Mouse (Mus musculus) midbrain, embryonic 15.5 days (tissue): ENCODE measurements at regions not wholly inside any gene's neighbourhood (a gene's known extent, or its start where the extent isn't known, plus 50 kb on each side); places are given as distances from the start of the nearest gene placed in this dataset.

Experiments used
- ATAC-seq: fragments of 200-750 bp; cut with Nextera tagmentation; replicated peaks from 2 replicates; pipeline ENCODE4 v1.8.0; 2017; ENCODE audit warnings: moderate TSS enrichment
- H3K27ac ChIP-seq: fragments of 300-500 bp; sonication (generic); 2 replicates; pipeline ENCODE4 v1.5.1; 2015; ENCODE audit warnings: mild to moderate bottlenecking, inconsistent platforms
- H3K27me3 ChIP-seq: fragments of 300-500 bp; sonication (generic); replicated peaks from 2 replicates; pipeline ENCODE4 v1.6.1; 2015; ENCODE audit warnings: inconsistent platforms
- H3K36me3 ChIP-seq: fragments of 300-500 bp; sonication (generic); replicated peaks from 2 replicates; pipeline ENCODE4 v1.6.1; 2015; ENCODE audit warnings: inconsistent platforms
- H3K4me1 ChIP-seq: fragments of 300-500 bp; sonication (generic); 2 replicates; pipeline ENCODE4 v1.6.1; 2015; ENCODE audit warnings: inconsistent platforms
- H3K4me2 ChIP-seq: fragments of 300-500 bp; sonication (generic); 2 replicates; pipeline ENCODE4 v1.6.1; 2015; ENCODE audit warnings: inconsistent platforms, mild to moderate bottlenecking, moderate library complexity
- H3K4me3 ChIP-seq: fragments of 300-500 bp; sonication (generic); 2 replicates; pipeline ENCODE4 v1.5.1; 2015; ENCODE audit warnings: mild to moderate bottlenecking, inconsistent platforms
- H3K9ac ChIP-seq: fragments of 300-500 bp; sonication (generic); 2 replicates; pipeline ENCODE4 v1.6.1; 2015; ENCODE audit warnings: mild to moderate bottlenecking, inconsistent platforms
- H3K9me3 ChIP-seq: fragments of 300-500 bp; sonication (generic); 2 replicates; pipeline ENCODE4 v1.6.1; 2016; ENCODE audit warnings: inconsistent platforms
- WGBS: fragments of 180-500 bp; shearing (Covaris S2); methylation state at CpG from one replicate; pipeline ENCODE4 v1.1.7; 2015; ENCODE audit warnings: mixed read lengths; 5-methylcytosine and 5-hydroxymethylcytosine counted together

- Histone ChIP-seq H3K9me3 (no peaks in the 10 kb centered on the region), H3K9ac (no peak overlapping the region), H3K36me3 (no peaks in the 10 kb centered on the region), H3K27me3 (no peaks in the 10 kb centered on the region), H3K4me1 (peaks cover 14% of the 10 kb centered on the region), H3K27ac (no peak overlapping the region), H3K4me3 (no peak overlapping the region), H3K4me2 (no peak overlapping the region; the same call in 1 of the 2 replicates)
- WGBS, result 34% methylated on average over 3 of the region's 3 CpGs
- ATAC-seq, result 0 out of 2 replicates have a peak, but pooled peaks have one; percentile 40
These were observed 53.4 kb upstream of the Jun start for GRCm38 (mm10) chr4:95105424-95105823.

- 32% methylated on average over 16 of the region's 16 CpGs for WGBS
- Histone ChIP-seq H3K9me3 (no peaks in the 10 kb centered on the region), H3K9ac (peak overlapping the region; percentile 28), H3K4me3 (peak overlapping the region; percentile 14), H3K36me3 (no peaks in the 10 kb centered on the region), H3K4me2 (peak overlapping the region; percentile 36), H3K27ac (no peak overlapping the region), H3K4me1 (peaks cover 14% of the 10 kb centered on the region), H3K27me3 (no peaks in the 10 kb centered on the region)
- peak; percentile 67 for ATAC-seq
These were observed 54.1 kb upstream of the Jun start for GRCm38 (mm10) chr4:95105926-95106622.

GRCm38 (mm10) chr4:95106881-95107665 is 55.1 kb upstream of the Jun start:
- Histone ChIP-seq H3K4me2 (no peak overlapping the region), H3K9me3 (no peaks in the 10 kb centered on the region), H3K27me3 (no peaks in the 10 kb centered on the region), H3K36me3 (no peaks in the 10 kb centered on the region), H3K4me1 (peaks cover 14% of the 10 kb centered on the region), H3K9ac (no peak overlapping the region), H3K27ac (no peak overlapping the region), H3K4me3 (no peak overlapping the region)
- 69% methylated on average over 10 of the region's 10 CpGs for WGBS
- ATAC-seq, result no peak

GRCm38 (mm10) chr4:95108811-95109210 is 56.8 kb upstream of the Jun start:
- Histone ChIP-seq H3K36me3 (no peaks in the 10 kb centered on the region), H3K4me2 (no peak overlapping the region), H3K27me3 (no peaks in the 10 kb centered on the region), H3K27ac (no peak overlapping the region), H3K9ac (no peak overlapping the region), H3K9me3 (no peaks in the 10 kb centered on the region), H3K4me1 (peaks cover 14% of the 10 kb centered on the region), H3K4me3 (no peak overlapping the region)
- ATAC-seq, result no peak
- 43% methylated on average over 6 of the region's 6 CpGs for WGBS

- Histone ChIP-seq H3K9me3 (no peaks in the 10 kb centered on the region), H3K4me1 (peaks cover 11% of the 10 kb centered on the region), H3K36me3 (no peaks in the 10 kb centered on the region), H3K4me2 (no peak overlapping the region), H3K9ac (no peak overlapping the region), H3K27ac (no peak overlapping the region), H3K4me3 (no peak overlapping the region), H3K27me3 (no peaks in the 10 kb centered on the region)
- ATAC-seq, result no peak
- 90% methylated on average over 8 of the region's 8 CpGs for WGBS
These were observed 58.8 kb upstream of the Jun start for GRCm38 (mm10) chr4:95110828-95111227.

GRCm38 (mm10) chr4:95117158-95117681 is 65.2 kb upstream of the Jun start:
- Histone ChIP-seq H3K4me2 (no peak overlapping the region), H3K36me3 (no peaks in the 10 kb centered on the region), H3K9me3 (no peaks in the 10 kb centered on the region), H3K27ac (no peak overlapping the region), H3K9ac (no peak overlapping the region), H3K27me3 (no peaks in the 10 kb centered on the region), H3K4me3 (no peak overlapping the region), H3K4me1 (no peaks in the 10 kb centered on the region)
- no peak; the same call in 1 of the 2 replicates for ATAC-seq
- 39% methylated on average over 5 of the region's 5 CpGs for WGBS

GRCm38 (mm10) chr4:95120876-95121275 is 68.9 kb upstream of the Jun start:
- 91% methylated on average over 1 of the region's 1 CpGs for WGBS
- H3K9ac ChIP-seq, result no peak overlapping the region
- H3K27ac ChIP-seq, result no peak overlapping the region
- no peak overlapping the region for H3K4me2 ChIP-seq
- no peaks in the 10 kb centered on the region for H3K27me3 ChIP-seq
- no peaks in the 10 kb centered on the region for H3K36me3 ChIP-seq
- no peaks in the 10 kb centered on the region for H3K9me3 ChIP-seq
- ATAC-seq, result no peak
- H3K4me3 ChIP-seq, result no peak overlapping the region
- H3K4me1 ChIP-seq, result no peaks in the 10 kb centered on the region

GRCm38 (mm10) chr4:95125346-95125745 is 73.3 kb upstream of the Jun start:
- H3K4me3 ChIP-seq, result no peak overlapping the region
- H3K27ac ChIP-seq, result no peak overlapping the region
- H3K36me3 ChIP-seq, result no peaks in the 10 kb centered on the region
- WGBS, result 68% methylated on average over 1 of the region's 1 CpGs
- no peak for ATAC-seq
- H3K4me1 ChIP-seq, result no peaks in the 10 kb centered on the region
- H3K9me3 ChIP-seq, result no peaks in the 10 kb centered on the region
- no peak overlapping the region for H3K9ac ChIP-seq
- no peaks in the 10 kb centered on the region for H3K27me3 ChIP-seq
- H3K4me2 ChIP-seq, result no peak overlapping the region

- no peak; the same call in 1 of the 2 replicates for ATAC-seq
- Histone ChIP-seq H3K27ac (no peak overlapping the region), H3K27me3 (no peaks in the 10 kb centered on the region), H3K9ac (no peak overlapping the region), H3K36me3 (no peaks in the 10 kb centered on the region), H3K4me2 (no peak overlapping the region), H3K4me1 (no peaks in the 10 kb centered on the region), H3K4me3 (no peak overlapping the region), H3K9me3 (no peaks in the 10 kb centered on the region)
- WGBS, result 83% methylated on average over 2 of the region's 2 CpGs
These were observed 75.9 kb upstream of the Jun start for GRCm38 (mm10) chr4:95127970-95128369.

GRCm38 (mm10) chr4:95133815-95134214 is 81.8 kb upstream of the Jun start:
- 31% methylated on average over 3 of the region's 3 CpGs for WGBS
- H3K4me2 ChIP-seq, result no peak overlapping the region
- H3K4me3 ChIP-seq, result no peak overlapping the region
- no peaks in the 10 kb centered on the region for H3K9me3 ChIP-seq
- H3K27me3 ChIP-seq, result no peaks in the 10 kb centered on the region
- H3K9ac ChIP-seq, result no peak overlapping the region
- no peaks in the 10 kb centered on the region for H3K36me3 ChIP-seq
- no peak for ATAC-seq
- peaks cover 18% of the 10 kb centered on the region for H3K4me1 ChIP-seq
- H3K27ac ChIP-seq, result no peak overlapping the region

- H3K9ac ChIP-seq, result no peak overlapping the region
- 9% methylated on average over 5 of the region's 5 CpGs for WGBS
- H3K9me3 ChIP-seq, result no peaks in the 10 kb centered on the region
- 0 out of 2 replicates have a peak, but pooled peaks have one; percentile 25 for ATAC-seq
- no peaks in the 10 kb centered on the region for H3K36me3 ChIP-seq
- peaks cover 18% of the 10 kb centered on the region for H3K4me1 ChIP-seq
- H3K4me2 ChIP-seq, result no peak overlapping the region
- no peak overlapping the region for H3K4me3 ChIP-seq
- H3K27me3 ChIP-seq, result no peaks in the 10 kb centered on the region
- no peak overlapping the region for H3K27ac ChIP-seq
These were observed 82.6 kb upstream of the Jun start for GRCm38 (mm10) chr4:95134611-95135010.

GRCm38 (mm10) chr4:95137413-95138143 is 85.6 kb upstream of the Jun start:
- WGBS, result 28% methylated on average over 12 of the region's 12 CpGs
- Histone ChIP-seq H3K27me3 (no peaks in the 10 kb centered on the region), H3K4me3 (no peak overlapping the region), H3K27ac (0 out of 2 replicates have a peak overlapping the region, but pooled peaks have one; percentile 28), H3K9me3 (no peaks in the 10 kb centered on the region), H3K4me1 (peaks cover 18% of the 10 kb centered on the region), H3K36me3 (no peaks in the 10 kb centered on the region), H3K4me2 (no peak overlapping the region), H3K9ac (no peak overlapping the region)
- peak; percentile 78 for ATAC-seq
